16 mouse cellular contexts compared by ENCODE assay signal in genomic region chr6:135092798-135093470, GRCm38 (mm10). TPM values are rescaled to one million over a fixed set of nuclear protein-coding genes. Genes with fewer than 3 reads are reported as not detected.
A peak's percentile ranks its signal among the peaks of the same experiment; 100 is the strongest.
DNase-seq lines count a peak whose midpoint lies in the region; ATAC-seq and TF ChIP-seq lines count a peak whose summit lies in the region.
"Had no signal": no experiment of that assay in that cellular context is flagged by ENCODE, and none has a peak within 500 bp of the region (broad histone marks: within the 10 kb centered on the region; RNA-seq: fewer than 3 reads in every experiment).

No protein-coding gene starts in this region.

- WGBS in intestine, postnatal 0 days, result 87% methylated on average over 12 of the region's 12 CpGs

- no peak overlapping the region for H3K9ac ChIP-seq in intestine, postnatal 0 days (ENCODE audit: low read depth, low read length)
- H3K9ac ChIP-seq: kidney, embryonic 15.5 days; limb, embryonic 13.5 days; lung, embryonic 15.5 days had no signal

- no peaks in the 10 kb centered on the region for H3K4me1 ChIP-seq in intestine, postnatal 0 days (replicated peaks; ENCODE audit: control insufficient read depth, insufficient read depth, low read length)

- ATAC-seq in frontal cortex, adult (ENCODE audit: low TSS enrichment), result peak; percentile 88
- ATAC-seq in intestine, postnatal 0 days, result no peak
- ATAC-seq: CD4-positive, CD25-positive, alpha-beta regulatory T cell, adult 4 months had no signal

- H3K9me3 ChIP-seq in intestine, postnatal 0 days (ENCODE audit: control insufficient read depth), result no peaks in the 10 kb centered on the region
- H3K9me3 ChIP-seq: kidney, embryonic 15.5 days; limb, embryonic 13.5 days; lung, embryonic 15.5 days had no signal

- no peak overlapping the region for H3K4me3 ChIP-seq in intestine, postnatal 0 days (ENCODE audit: low read depth, low read length)
- H3K4me3 ChIP-seq: kidney, embryonic 15.5 days; limb, embryonic 13.5 days; lung, embryonic 15.5 days had no signal

- peak; percentile 17 for DNase-seq in left cerebral cortex, adult 11 months (ENCODE audit: low spot score)
- no peak for DNase-seq in left cerebral cortex, postnatal 4 days
- peak; percentile 21 to 68 for DNase-seq in layer of hippocampus, postnatal 14 days (ENCODE audit: low spot score in 2 of 2)
- peak; percentile 61 for DNase-seq in right cerebral cortex, postnatal 25 days
- DNase-seq in cerebellum, adult 18-20 months, result no peak
- no peak for DNase-seq in heart, adult 9 months (ENCODE audit: low spot score in 2 of 2)

- intact Hi-C loops in left cerebral cortex, postnatal 4 days (cut with DNase I), result no loop called here

- H3K27ac ChIP-seq in intestine, postnatal 0 days (ENCODE audit: low read depth, low read length), result no peak overlapping the region
- H3K27ac ChIP-seq: kidney, embryonic 15.5 days; limb, embryonic 13.5 days; lung, embryonic 15.5 days had no signal

- H3K27me3 ChIP-seq in intestine, postnatal 0 days (replicated peaks; ENCODE audit: control insufficient read depth, insufficient read depth, low read length), result no peaks in the 10 kb centered on the region
- H3K27me3 ChIP-seq: kidney, embryonic 15.5 days; limb, embryonic 13.5 days; lung, embryonic 15.5 days had no signal

- H3K36me3 ChIP-seq in intestine, postnatal 0 days (ENCODE audit: control insufficient read depth, insufficient read depth), result no peaks in the 10 kb centered on the region
- H3K36me3 ChIP-seq: kidney, embryonic 15.5 days; limb, embryonic 13.5 days; lung, embryonic 15.5 days had no signal

- no peak overlapping the region for H3K4me2 ChIP-seq in intestine, postnatal 0 days (replicated peaks; ENCODE audit: low read depth)
- H3K4me2 ChIP-seq: kidney, embryonic 15.5 days; limb, embryonic 13.5 days; lung, embryonic 15.5 days had no signal

- no peak for TF ChIP-seq CTCF in intestine, postnatal 0 days (IDR thresholded peaks at IDR 0.05; ENCODE audit: low read depth)

RNA-seq across cellular contexts. Expression of gene Gprc5d, which starts 25.1 kb away (rescaled TPM):
- not detected for total RNA-seq in left cerebral cortex, postnatal 4 days (2021)
- total RNA-seq in layer of hippocampus, postnatal 14 days (2021), result not detected
- not detected in 2 replicates for polyA plus RNA-seq in intestine, postnatal 0 days (2015; fragmentation: Nextera tagmentation; extraction: Ambion mirVana)
- total RNA-seq: adrenal gland, adult 18-20 months; heart, adult 8-10 months had no signal
- polyA plus RNA-seq: CD4-positive, CD25-positive, alpha-beta regulatory T cell, adult 4 months; embryonic facial prominence, embryonic 11.5 days; kidney, embryonic 15.5 days; limb, embryonic 13.5 days; lung, embryonic 15.5 days; neural tube, embryonic 11.5 days had no signal

RNA-seq across cellular contexts. Expression of gene Gprc5a, which starts 27.5 kb away (rescaled TPM):
- under 1 TPM; 0.28 to 0.36 TPM for total RNA-seq in left cerebral cortex, postnatal 4 days (2021)
- under 1 TPM in 1 of 2 experiments, not detected in 1; 0.17 TPM for total RNA-seq in layer of hippocampus, postnatal 14 days (2021)
- 3.3 and 4.2 TPM in 2 replicates for polyA plus RNA-seq in intestine, postnatal 0 days (2015; fragmentation: Nextera tagmentation; extraction: Ambion mirVana)

Comparison
In these comparisons a context has a peak if more than half of its experiments do, and no peak if none do; other contexts are left out.
1. DNase-seq: peak in left cerebral cortex, adult 11 months (single experiment), layer of hippocampus, postnatal 14 days (2 of 2) and right cerebral cortex, postnatal 25 days (single experiment); none in left cerebral cortex, postnatal 4 days (single experiment), cerebellum, adult 18-20 months (0 of 2) and heart, adult 9 months (0 of 2).